Mouse (Mus musculus): ENCODE results near the gene Sema4a. TPM values are rescaled to one million over a fixed set of nuclear protein-coding genes. Genes with fewer than 3 reads are reported as not detected.

Gene Sema4a
- polyA plus RNA-seq, 1 experiment, result 321 TPM

DNA sequence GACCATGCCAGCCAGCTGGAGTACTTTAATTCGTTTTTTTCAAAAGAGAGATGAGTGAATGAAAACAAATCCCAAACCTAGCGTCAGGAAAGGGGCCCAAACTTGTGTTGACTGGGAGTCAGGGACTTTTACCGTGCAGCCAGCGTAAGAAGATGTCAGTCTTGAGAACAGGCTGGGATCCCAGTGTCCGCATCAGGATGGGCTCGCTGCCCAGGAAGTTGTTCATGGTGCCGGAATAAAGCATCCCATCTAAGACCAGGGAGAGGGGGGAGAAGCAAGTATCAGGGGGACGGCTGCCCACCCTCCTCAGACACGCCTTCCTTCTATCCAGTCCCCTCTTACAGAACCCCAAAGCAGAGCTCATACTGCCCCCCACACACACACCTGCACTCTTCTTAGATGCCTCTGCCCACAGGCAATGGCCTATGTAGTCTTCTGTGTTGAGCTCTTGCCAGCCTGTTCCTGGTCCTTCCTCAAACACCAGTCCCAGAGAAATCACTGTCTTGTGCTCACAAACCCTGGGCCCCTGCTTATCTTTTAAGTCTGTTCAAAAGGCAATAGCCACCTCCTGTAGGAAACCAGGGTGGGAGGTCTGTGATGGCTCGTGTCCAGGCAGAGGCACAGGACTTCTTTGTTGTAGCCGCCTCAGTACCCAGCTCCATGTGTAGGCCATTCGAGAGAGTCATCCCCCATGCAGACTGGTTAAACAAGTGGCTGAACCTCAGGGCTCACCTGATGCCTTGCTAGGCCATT is 10.4 kb downstream of the Sema4a start:
- H3K27me3 ChIP-seq (ENCODE audit: control insufficient read depth, insufficient read depth, low read length), result no peaks in the 10 kb centered on the region
- H3K4me1 ChIP-seq (ENCODE audit: control insufficient read depth, insufficient read depth, insufficient read length, low read length), result peaks cover 55% of the 10 kb centered on the region
- 30% methylated on average over 12 of the region's 12 CpGs for WGBS
- H3K27ac ChIP-seq (ENCODE audit: insufficient read depth, low read depth, low read length), result peak overlapping the region; percentile 36
- peaks cover 59% of the 10 kb centered on the region for H3K36me3 ChIP-seq (ENCODE audit: control insufficient read depth, insufficient read depth, low read length)
- no peak for TF ChIP-seq POLR2A (IDR thresholded peaks at IDR 0.05; ENCODE audit: low read depth, low read length)
- H3K4me3 ChIP-seq (ENCODE audit: low read depth, low read length), result no peak overlapping the region

DNA sequence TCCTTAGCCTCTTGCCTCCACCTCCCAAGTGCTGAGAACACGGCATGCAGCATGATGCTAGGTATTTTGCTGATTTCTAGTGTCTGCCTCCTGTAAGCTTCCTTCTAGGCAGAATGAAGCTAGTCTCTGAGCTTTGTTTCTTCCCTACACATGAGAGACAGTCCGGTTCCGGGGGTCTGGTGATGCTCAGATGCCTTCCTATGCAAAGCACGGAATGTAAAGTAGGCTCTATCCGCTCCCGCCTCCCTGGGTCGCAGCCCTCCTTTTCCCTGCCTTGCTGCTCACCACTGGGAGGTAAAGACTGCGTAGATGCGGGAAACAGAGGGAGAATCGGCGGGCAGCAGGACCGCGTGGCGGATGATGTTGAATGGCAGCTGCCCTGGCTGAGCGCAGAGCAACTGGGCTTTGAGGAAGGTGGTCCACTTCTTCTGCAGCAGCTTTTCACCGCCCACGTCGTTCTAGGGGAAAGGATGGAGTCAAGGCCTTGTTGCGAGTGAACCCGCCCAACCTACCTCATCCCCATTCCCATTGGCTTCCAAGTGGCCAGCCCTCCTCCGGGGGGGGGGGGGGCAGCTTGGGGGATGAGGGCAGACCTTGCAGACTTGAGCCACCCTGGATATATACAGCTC is 11.5 kb downstream of the Sema4a start:
- WGBS, result 61% methylated on average over 21 of the region's 21 CpGs
- no peak for TF ChIP-seq CTCF (IDR thresholded peaks at IDR 0.05; ENCODE audit: extremely low read depth, insufficient read length, insufficient replicate concordance, low read depth, low read length)
- TF ChIP-seq POLR2A (IDR thresholded peaks at IDR 0.05; ENCODE audit: low read depth, low read length), result no peak
- peak overlapping the region; percentile 46 for H3K4me3 ChIP-seq (ENCODE audit: low read depth, low read length)
- peak overlapping the region; percentile 93 for H3K27ac ChIP-seq (ENCODE audit: insufficient read depth, low read depth, low read length)
- H3K36me3 ChIP-seq (ENCODE audit: control insufficient read depth, insufficient read depth, low read length), result peaks cover 65% of the 10 kb centered on the region
- H3K27me3 ChIP-seq (ENCODE audit: control insufficient read depth, insufficient read depth, low read length), result no peaks in the 10 kb centered on the region
- H3K4me1 ChIP-seq (ENCODE audit: control insufficient read depth, insufficient read depth, insufficient read length, low read length), result peaks cover 51% of the 10 kb centered on the region

DNA sequence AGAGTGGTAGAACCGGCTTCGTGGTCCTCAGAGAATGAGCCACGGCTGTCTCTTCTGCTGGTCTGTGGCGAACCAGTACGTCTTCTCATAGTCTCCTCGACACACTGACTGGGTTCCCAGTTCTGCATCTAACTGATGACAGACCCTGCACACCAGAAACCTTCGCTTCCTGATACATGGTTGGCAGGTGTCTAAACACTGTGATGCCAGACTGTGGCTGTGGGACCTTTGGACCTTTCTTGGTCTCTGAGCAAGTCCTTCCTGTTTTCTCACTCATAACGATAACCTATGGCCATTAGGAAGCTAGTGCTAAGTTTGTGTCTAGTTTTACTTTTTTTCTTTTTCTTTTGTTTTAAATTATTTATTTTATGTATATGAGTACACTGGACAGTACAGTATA is 12.5 kb downstream of the Sema4a start:
- H3K27ac ChIP-seq (ENCODE audit: insufficient read depth, low read depth, low read length), result peak overlapping the region; percentile 99
- H3K4me1 ChIP-seq (ENCODE audit: control insufficient read depth, insufficient read depth, insufficient read length, low read length), result peaks cover 46% of the 10 kb centered on the region
- no peak for TF ChIP-seq CTCF (IDR thresholded peaks at IDR 0.05; ENCODE audit: extremely low read depth, insufficient read length, insufficient replicate concordance, low read depth, low read length)
- peak overlapping the region; percentile 6 for H3K4me3 ChIP-seq (ENCODE audit: low read depth, low read length)
- H3K27me3 ChIP-seq (ENCODE audit: control insufficient read depth, insufficient read depth, low read length), result no peaks in the 10 kb centered on the region
- H3K36me3 ChIP-seq (ENCODE audit: control insufficient read depth, insufficient read depth, low read length), result peaks cover 61% of the 10 kb centered on the region
- WGBS, result 20% methylated on average over 8 of the region's 8 CpGs

DNA sequence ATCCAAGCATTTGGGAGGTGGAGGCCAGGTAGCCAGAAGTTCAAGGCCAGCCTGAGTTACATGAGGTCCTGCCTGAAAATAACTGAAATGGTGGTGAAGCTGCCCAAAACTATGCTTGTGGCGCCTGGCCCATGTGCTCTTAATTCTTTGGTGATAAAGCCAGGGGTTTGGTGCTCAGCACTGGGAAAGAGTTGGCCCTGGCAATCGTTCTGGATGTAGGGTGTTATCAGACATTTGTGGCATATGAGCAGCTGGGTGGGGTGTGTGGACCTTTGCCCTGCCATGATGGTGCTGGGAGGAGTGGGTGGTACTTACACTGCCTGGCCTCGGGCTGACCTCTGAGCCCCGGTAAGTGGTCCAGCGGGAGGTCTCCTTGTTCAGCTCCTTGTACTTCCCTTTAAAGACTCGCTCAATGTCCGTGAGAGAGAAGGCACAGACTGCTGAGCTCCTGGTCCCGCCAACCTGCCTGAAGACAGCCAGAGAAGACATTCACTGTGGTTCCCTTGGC is 13.3 kb downstream of the Sema4a start:
- WGBS, result 21% methylated on average over 8 of the region's 8 CpGs
- H3K27ac ChIP-seq (ENCODE audit: insufficient read depth, low read depth, low read length), result peak overlapping the region; percentile 99
- H3K4me3 ChIP-seq (ENCODE audit: low read depth, low read length), result peak overlapping the region; percentile 6
- H3K36me3 ChIP-seq (ENCODE audit: control insufficient read depth, insufficient read depth, low read length), result peaks cover 58% of the 10 kb centered on the region
- peaks cover 44% of the 10 kb centered on the region for H3K4me1 ChIP-seq (ENCODE audit: control insufficient read depth, insufficient read depth, insufficient read length, low read length)
- no peaks in the 10 kb centered on the region for H3K27me3 ChIP-seq (ENCODE audit: control insufficient read depth, insufficient read depth, low read length)
- TF ChIP-seq CTCF (IDR thresholded peaks at IDR 0.05; ENCODE audit: extremely low read depth, insufficient read length, insufficient replicate concordance, low read depth, low read length) (no peak), POLR2A (IDR thresholded peaks at IDR 0.05; ENCODE audit: low read depth, low read length) (no peak)

- Histone ChIP-seq H3K4me1 (ENCODE audit: control insufficient read depth, insufficient read depth, insufficient read length, low read length) (peaks cover 46% of the 10 kb centered on the region), H3K27ac (ENCODE audit: insufficient read depth, low read depth, low read length) (peak overlapping the region; percentile 99), H3K4me3 (ENCODE audit: low read depth, low read length) (no peak overlapping the region), H3K27me3 (ENCODE audit: control insufficient read depth, insufficient read depth, low read length) (no peaks in the 10 kb centered on the region), H3K36me3 (ENCODE audit: control insufficient read depth, insufficient read depth, low read length) (peaks cover 51% of the 10 kb centered on the region)
- TF ChIP-seq CTCF (IDR thresholded peaks at IDR 0.05; ENCODE audit: extremely low read depth, insufficient read length, insufficient replicate concordance, low read depth, low read length) (no peak), POLR2A (IDR thresholded peaks at IDR 0.05; ENCODE audit: low read depth, low read length) (no peak)
- 14% methylated on average over 8 of the region's 8 CpGs for WGBS
These were observed 14.4 kb downstream of the Sema4a start for GRCm38 (mm10) chr3:88446471-88447123.

DNA sequence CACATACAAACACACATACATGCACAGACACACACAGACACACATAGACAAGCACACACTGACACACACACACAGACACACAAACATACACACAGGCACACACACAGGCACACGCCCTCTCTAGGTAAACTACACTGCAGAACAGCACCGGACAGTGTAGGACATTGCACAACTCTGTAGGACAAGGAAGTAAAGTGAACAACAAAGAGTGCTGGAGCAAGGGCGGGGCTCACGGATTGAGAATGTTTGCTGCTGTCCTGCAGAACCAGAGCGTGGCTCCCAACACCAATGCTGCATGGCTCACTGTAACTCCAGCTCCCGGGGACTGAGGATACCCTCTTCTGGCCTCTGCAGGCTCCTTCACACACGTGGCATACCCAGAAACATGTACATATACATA is 18.1 kb downstream of the Sema4a start:
- Histone ChIP-seq H3K27ac (ENCODE audit: insufficient read depth, low read depth, low read length) (peak overlapping the region; percentile 81), H3K36me3 (ENCODE audit: control insufficient read depth, insufficient read depth, low read length) (peaks cover 55% of the 10 kb centered on the region), H3K27me3 (ENCODE audit: control insufficient read depth, insufficient read depth, low read length) (no peaks in the 10 kb centered on the region), H3K4me1 (ENCODE audit: control insufficient read depth, insufficient read depth, insufficient read length, low read length) (peaks cover 34% of the 10 kb centered on the region; the same call in 1 of the 2 replicates), H3K4me3 (ENCODE audit: low read depth, low read length) (no peak overlapping the region)
- TF ChIP-seq CTCF (IDR thresholded peaks at IDR 0.05; ENCODE audit: extremely low read depth, insufficient read length, insufficient replicate concordance, low read depth, low read length), result no peak
- TF ChIP-seq POLR2A (IDR thresholded peaks at IDR 0.05; ENCODE audit: low read depth, low read length), result no peak
- 12% methylated on average over 7 of the region's 7 CpGs for WGBS

- H3K36me3 ChIP-seq (ENCODE audit: control insufficient read depth, insufficient read depth, low read length), result peaks cover 57% of the 10 kb centered on the region
- no peak for TF ChIP-seq CTCF (IDR thresholded peaks at IDR 0.05; ENCODE audit: extremely low read depth, insufficient read length, insufficient replicate concordance, low read depth, low read length)
- no peak for TF ChIP-seq POLR2A (IDR thresholded peaks at IDR 0.05; ENCODE audit: low read depth, low read length)
- H3K27me3 ChIP-seq (ENCODE audit: control insufficient read depth, insufficient read depth, low read length), result no peaks in the 10 kb centered on the region
- H3K4me3 ChIP-seq (ENCODE audit: low read depth, low read length), result no peak overlapping the region
- H3K4me1 ChIP-seq (ENCODE audit: control insufficient read depth, insufficient read depth, insufficient read length, low read length), result peaks cover 33% of the 10 kb centered on the region; the same call in 1 of the 2 replicates
- 51% methylated on average over 12 of the region's 12 CpGs for WGBS
- peak overlapping the region; percentile 81 for H3K27ac ChIP-seq (ENCODE audit: insufficient read depth, low read depth, low read length)
These were observed 18.5 kb downstream of the Sema4a start for GRCm38 (mm10) chr3:88442488-88442887.
